Mouse (Mus musculus): ENCODE measurements at regions not wholly inside any gene's neighbourhood (a gene's known extent, or its start where the extent isn't known, plus 50 kb on each side); places are given as distances from the start of the nearest gene placed in this dataset.

GRCm38 (mm10) chr8:34744682-34745081 lies 633.1 kb upstream of the Gm10131 start:
- TF ChIP-seq CTCF (conservative IDR thresholded peaks at IDR 0.05; ENCODE audit: low read length): no peak
- no peak for TF ChIP-seq NANOG (IDR thresholded peaks at IDR 0.05; ENCODE audit: borderline replicate concordance, low read length)

All from E14TG2a.4 (cell line).